Mouse (Mus musculus): Measurements from ENCODE around the gene Gm3435.

DNA sequence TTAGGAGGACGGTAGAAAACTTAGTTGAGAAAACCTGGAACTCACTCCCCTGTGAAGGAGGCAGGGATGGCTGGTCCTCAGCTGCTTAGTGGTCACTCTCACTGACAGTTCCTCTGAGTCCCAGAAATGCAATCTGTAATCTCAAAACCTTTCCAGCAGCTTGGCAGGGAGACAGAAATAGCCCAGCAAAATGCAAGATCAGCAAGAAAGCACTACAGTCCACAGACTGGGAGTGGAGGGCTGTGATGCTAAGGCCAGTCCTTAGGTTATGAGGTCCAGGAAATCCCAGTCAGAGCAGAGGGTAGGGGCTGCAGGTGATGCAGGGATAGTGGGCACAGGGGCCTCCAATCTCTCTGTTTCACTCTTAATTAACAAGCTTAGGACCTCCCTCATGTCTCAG, 56.9 kb downstream of the Gm3435 start:
- TF ChIP-seq EP300 (IDR thresholded peaks at IDR 0.05): no peak
- no peak for TF ChIP-seq CTCF (IDR thresholded peaks at IDR 0.05)
